Mouse (Mus musculus) lung, postnatal 36 days (tissue): ENCODE results near the gene Gm43302.
A peak's percentile ranks its signal among the peaks of the same experiment; 100 is the strongest.
"Not testable (repeated sequence)": the region's sequence is repeated elsewhere in the genome, so short reads cannot be mapped to it uniquely, and the experiment has no call there.

ENCODE experiments used
- DNase-seq: peaks from one replicate; pipeline ENCODE4 v3.0.0; 2022; ENCODE audit warnings: mixed read lengths

Gm43302 gene

DNA sequence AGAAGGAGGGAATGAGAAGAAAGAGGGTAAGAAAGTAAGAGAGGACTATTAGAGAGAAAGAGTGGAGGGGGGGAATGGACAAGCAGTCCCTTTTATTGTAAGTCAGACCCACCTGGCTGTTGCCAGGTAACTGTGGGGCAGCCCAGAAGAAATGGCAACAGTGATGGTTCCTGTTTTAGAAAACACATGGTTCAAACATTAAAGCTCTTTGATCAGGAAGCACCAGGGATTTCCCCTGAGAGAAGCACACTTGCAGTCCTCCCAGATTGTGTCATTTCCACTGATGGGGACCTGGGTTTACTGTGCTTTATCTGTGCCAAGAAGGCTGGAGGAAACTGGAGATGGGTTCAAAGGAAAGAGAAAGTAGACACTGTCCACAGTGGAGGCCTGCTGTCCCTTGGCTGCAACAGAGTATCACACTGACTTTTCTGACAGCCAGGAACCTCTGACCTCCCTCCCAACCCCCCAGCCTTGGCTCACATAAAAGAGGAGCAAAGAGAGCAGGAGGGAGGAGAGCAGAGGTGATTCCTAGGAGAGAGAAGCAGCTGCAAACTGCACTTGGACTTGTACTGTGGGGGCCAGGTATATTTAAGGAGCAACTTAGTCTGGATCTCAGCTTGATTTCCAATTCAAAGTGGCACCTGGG is 95.5 kb downstream of the Gm43302 start:
- peak; percentile 1 for DNase-seq

- DNase-seq: not testable (repeated sequence)
Measured at GRCm38 (mm10) chr5:105196308-105196707, 97.2 kb downstream of the Gm43302 start.

DNA sequence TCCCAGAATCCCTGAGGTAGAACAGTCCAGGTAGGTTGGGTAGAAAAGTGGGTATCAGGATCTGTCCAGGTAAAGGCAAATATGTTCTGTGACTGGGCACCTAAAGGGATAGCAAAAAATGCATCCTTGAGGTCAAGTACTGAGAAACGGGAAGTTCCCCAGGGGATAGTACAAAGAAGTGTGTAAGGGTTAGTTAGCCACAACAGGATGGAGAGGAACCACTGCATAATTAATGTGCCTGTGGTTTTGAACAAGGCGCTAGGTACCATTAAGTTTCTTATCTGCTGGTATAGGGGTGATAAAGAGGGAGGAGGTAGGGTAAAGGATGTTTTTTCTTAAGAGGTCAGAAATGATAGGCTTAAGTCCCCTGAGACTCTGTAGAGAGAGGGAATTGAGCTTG is 101.0 kb downstream of the Gm43302 start:
- DNase-seq: not testable (repeated sequence)

DNA sequence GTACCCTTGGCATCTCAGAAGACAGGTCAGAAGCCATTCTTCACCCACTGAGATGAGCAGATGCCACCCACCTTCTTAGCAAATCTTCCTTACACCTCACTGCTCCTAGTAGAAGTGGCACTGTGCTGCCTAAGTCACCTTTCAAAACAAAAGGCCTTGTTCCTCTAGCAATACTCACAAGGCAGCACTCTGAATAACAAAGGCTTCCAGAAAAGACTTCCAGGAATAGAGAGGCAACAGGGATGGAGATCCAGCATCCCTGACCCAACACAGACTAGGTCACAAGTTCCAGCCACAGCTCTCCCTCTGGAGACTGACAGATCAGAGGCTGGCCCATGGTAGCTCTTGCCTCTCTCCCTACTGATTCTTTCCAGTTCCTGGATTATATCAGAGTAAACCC is 112.0 kb downstream of the Gm43302 start:
- DNase-seq: no peak
